Mouse (Mus musculus) natural killer cell, adult 2 months (primary cell): Measurements from ENCODE around the gene Fam208a.

Experiments
- DNase-seq, 2 experiments: peaks; one replicate each; pipeline ENCODE4 v3.0.0; 2022; ENCODE audit warnings: low spot score in 2 of 2

Gene Fam208a

GRCm38 (mm10) chr14:27428573-27428972 is at the start of gene Fam208a:
TSS of gene Fam208a (plus strand) at chr14:27428834.
- peak; percentile 89 to 92 for DNase-seq

GRCm38 (mm10) chr14:27379404-27379803 is 49.2 kb upstream of the Fam208a start:
- DNase-seq = peak; percentile 51 to 66

GRCm38 (mm10) chr14:27381459-27381858 is 47.2 kb upstream of the Fam208a start:
- no peak for DNase-seq

- no peak for DNase-seq
Observed at GRCm38 (mm10) chr14:27383321-27383830, 45.3 kb upstream of the Fam208a start.

GRCm38 (mm10) chr14:27384143-27384542 is 44.5 kb upstream of the Fam208a start:
- DNase-seq = peak; percentile 58 to 73

- DNase-seq = no peak
Observed at GRCm38 (mm10) chr14:27388616-27389015, 40.0 kb upstream of the Fam208a start.

GRCm38 (mm10) chr14:27389722-27390121 is 38.9 kb upstream of the Fam208a start:
- DNase-seq = no peak

- DNase-seq = peak; percentile 37 to 48
Observed at GRCm38 (mm10) chr14:27390663-27391062, 38.0 kb upstream of the Fam208a start.

GRCm38 (mm10) chr14:27391776-27392308 is 36.8 kb upstream of the Fam208a start:
- no peak for DNase-seq

- no peak for DNase-seq
Observed at GRCm38 (mm10) chr14:27392660-27393059, 36.0 kb upstream of the Fam208a start.

GRCm38 (mm10) chr14:27393806-27394205 is 34.8 kb upstream of the Fam208a start:
- DNase-seq = no peak

GRCm38 (mm10) chr14:27396424-27396823 is 32.2 kb upstream of the Fam208a start:
- no peak for DNase-seq

- DNase-seq = no peak
Observed at GRCm38 (mm10) chr14:27397526-27397925, 31.1 kb upstream of the Fam208a start.

GRCm38 (mm10) chr14:27400495-27400894 is 28.1 kb upstream of the Fam208a start:
- no peak for DNase-seq

- DNase-seq = no peak
Observed at GRCm38 (mm10) chr14:27401717-27402278, 26.8 kb upstream of the Fam208a start.

- peak; percentile 42 to 45 for DNase-seq
Observed at GRCm38 (mm10) chr14:27402332-27403250, 26.0 kb upstream of the Fam208a start.

GRCm38 (mm10) chr14:27405452-27405851 is 23.2 kb upstream of the Fam208a start:
- peak; percentile 76 to 82 for DNase-seq

- no peak for DNase-seq
Observed at GRCm38 (mm10) chr14:27405947-27406346, 22.7 kb upstream of the Fam208a start.

- no peak for DNase-seq
Observed at GRCm38 (mm10) chr14:27408240-27408639, 20.4 kb upstream of the Fam208a start.

GRCm38 (mm10) chr14:27409662-27410061 is 19.0 kb upstream of the Fam208a start:
- DNase-seq = no peak

- no peak for DNase-seq
Observed at GRCm38 (mm10) chr14:27411492-27411891, 17.1 kb upstream of the Fam208a start.

- DNase-seq = peak; percentile 25 to 47
Observed at GRCm38 (mm10) chr14:27412699-27413098, 15.9 kb upstream of the Fam208a start.
